Mouse (Mus musculus): ENCODE data around the gene Olfml3.

The Olfml3 gene

GRCm38 (mm10) chr3:103740342-103740741 lies 2.5 kb upstream of the Olfml3 start:
- no peak for DNase-seq (ENCODE audit: low spot score)

- no peak for DNase-seq (ENCODE audit: low spot score)
Observed at GRCm38 (mm10) chr3:103739329-103739728, 1.5 kb upstream of the Olfml3 start, which contains the start of gene Gm10964. TSS of gene Gm10964 (plus strand) at chr3:103739366.

- peak; percentile 55 for DNase-seq (ENCODE audit: low spot score)
Observed at GRCm38 (mm10) chr3:103737061-103737754, 593 bp downstream of the Olfml3 start.

- DNase-seq (ENCODE audit: low spot score), result no peak
Observed at GRCm38 (mm10) chr3:103735776-103736600, 1.8 kb downstream of the Olfml3 start.

- peak; percentile 35 for DNase-seq (ENCODE audit: low spot score)
Observed at GRCm38 (mm10) chr3:103734696-103735519, 2.9 kb downstream of the Olfml3 start.

GRCm38 (mm10) chr3:103733799-103734695 lies 3.8 kb downstream of the Olfml3 start:
- no peak for DNase-seq (ENCODE audit: low spot score)

- no peak for DNase-seq (ENCODE audit: low spot score)
Observed at GRCm38 (mm10) chr3:103733176-103733575, 4.6 kb downstream of the Olfml3 start.

- no peak for DNase-seq (ENCODE audit: low spot score)
Observed at GRCm38 (mm10) chr3:103732116-103732515, 5.7 kb downstream of the Olfml3 start.

GRCm38 (mm10) chr3:103729850-103730249 lies 8.0 kb downstream of the Olfml3 start:
- DNase-seq (ENCODE audit: low spot score), result no peak

- DNase-seq (ENCODE audit: low spot score), result no peak
Observed at GRCm38 (mm10) chr3:103727813-103728326, 9.9 kb downstream of the Olfml3 start.

- no peak for DNase-seq (ENCODE audit: low spot score)
Observed at GRCm38 (mm10) chr3:103726642-103727041, 11.2 kb downstream of the Olfml3 start.

GRCm38 (mm10) chr3:103724137-103724536 lies 13.7 kb downstream of the Olfml3 start:
- DNase-seq (ENCODE audit: low spot score), result no peak

- no peak for DNase-seq (ENCODE audit: low spot score)
Observed at GRCm38 (mm10) chr3:103718728-103719127, 19.1 kb downstream of the Olfml3 start.

- no peak for DNase-seq (ENCODE audit: low spot score)
Observed at GRCm38 (mm10) chr3:103716774-103717760, 20.7 kb downstream of the Olfml3 start.

GRCm38 (mm10) chr3:103715762-103716693 lies 21.8 kb downstream of the Olfml3 start:
- no peak for DNase-seq (ENCODE audit: low spot score)

GRCm38 (mm10) chr3:103714942-103715341 lies 22.9 kb downstream of the Olfml3 start:
- DNase-seq (ENCODE audit: low spot score), result no peak

- DNase-seq (ENCODE audit: low spot score), result no peak
Observed at GRCm38 (mm10) chr3:103714236-103714875, 23.4 kb downstream of the Olfml3 start.

GRCm38 (mm10) chr3:103712196-103712595 lies 25.6 kb downstream of the Olfml3 start:
- no peak for DNase-seq (ENCODE audit: low spot score)
